Mouse (Mus musculus) ES-Bruce4 (cell line): ENCODE data around the gene Mlf2. TPM values are rescaled to one million over a fixed set of nuclear protein-coding genes. Genes with fewer than 3 reads are reported as not detected.

Experiments
- H3K27ac ChIP-seq: 2 replicates; pipeline ENCODE4 v1.5.1; 2012; ENCODE audit warnings: low read length, inconsistent platforms; ENCODE audit not compliant: insufficient read depth
- H3K27me3 ChIP-seq: 2 replicates; pipeline ENCODE4 v1.6.1; 2012; ENCODE audit warnings: mild to moderate bottlenecking, low read length, inconsistent platforms; ENCODE audit not compliant: control insufficient read depth, poor library complexity, insufficient read depth, severe bottlenecking
- H3K36me3 ChIP-seq: 2 replicates; pipeline ENCODE4 v1.6.1; 2012; ENCODE audit warnings: inconsistent platforms, mild to moderate bottlenecking, low read length, moderate library complexity; ENCODE audit not compliant: control insufficient read depth, poor library complexity, insufficient read depth, severe bottlenecking
- H3K4me1 ChIP-seq: one replicate; pipeline ENCODE4 v1.8.1; 2011; ENCODE audit warnings: low read length; ENCODE audit not compliant: control insufficient read depth, insufficient read depth
- H3K4me3 ChIP-seq: 2 replicates; pipeline ENCODE4 v1.5.1; 2011; ENCODE audit warnings: low read depth, mild to moderate bottlenecking, low read length
- H3K9ac ChIP-seq: 2 replicates; pipeline ENCODE4 v1.6.1; 2012; ENCODE audit warnings: low read depth, mild to moderate bottlenecking, inconsistent platforms; ENCODE audit not compliant: poor library complexity, severe bottlenecking
- H3K9me3 ChIP-seq: replicated peaks from 2 replicates; pipeline ENCODE4 v1.6.1; 2012; ENCODE audit warnings: mild to moderate bottlenecking, low read length, inconsistent platforms; ENCODE audit not compliant: control insufficient read depth, poor library complexity, insufficient read depth, severe bottlenecking
- CTCF ChIP-seq: IDR thresholded peaks from one replicate; pipeline ENCODE4 v1.8.1; 2011; ENCODE audit warnings: low read depth, low read length
- EP300 ChIP-seq: IDR thresholded peaks from 2 replicates; pipeline ENCODE4 v1.6.1; 2011; ENCODE audit warnings: low read depth, low read length; ENCODE audit not compliant: insufficient read depth
- POLR2A ChIP-seq: IDR thresholded peaks from one replicate; pipeline ENCODE4 v1.8.1; 2011; ENCODE audit warnings: low read length; ENCODE audit not compliant: insufficient read depth
- polyA plus RNA-seq: library from polyadenylated mRNA; stranded (reverse); fragments of >200 nt; gene quantifications from 2 replicates; pipeline ENCODE4 v1.2.4, GENCODE M21; 2011; ENCODE audit warnings: low read depth; ENCODE audit not compliant: missing spikeins, insufficient read depth, insufficient read length

Mlf2 gene
- polyA plus RNA-seq, 1 experiment, result 263 TPM

DNA sequence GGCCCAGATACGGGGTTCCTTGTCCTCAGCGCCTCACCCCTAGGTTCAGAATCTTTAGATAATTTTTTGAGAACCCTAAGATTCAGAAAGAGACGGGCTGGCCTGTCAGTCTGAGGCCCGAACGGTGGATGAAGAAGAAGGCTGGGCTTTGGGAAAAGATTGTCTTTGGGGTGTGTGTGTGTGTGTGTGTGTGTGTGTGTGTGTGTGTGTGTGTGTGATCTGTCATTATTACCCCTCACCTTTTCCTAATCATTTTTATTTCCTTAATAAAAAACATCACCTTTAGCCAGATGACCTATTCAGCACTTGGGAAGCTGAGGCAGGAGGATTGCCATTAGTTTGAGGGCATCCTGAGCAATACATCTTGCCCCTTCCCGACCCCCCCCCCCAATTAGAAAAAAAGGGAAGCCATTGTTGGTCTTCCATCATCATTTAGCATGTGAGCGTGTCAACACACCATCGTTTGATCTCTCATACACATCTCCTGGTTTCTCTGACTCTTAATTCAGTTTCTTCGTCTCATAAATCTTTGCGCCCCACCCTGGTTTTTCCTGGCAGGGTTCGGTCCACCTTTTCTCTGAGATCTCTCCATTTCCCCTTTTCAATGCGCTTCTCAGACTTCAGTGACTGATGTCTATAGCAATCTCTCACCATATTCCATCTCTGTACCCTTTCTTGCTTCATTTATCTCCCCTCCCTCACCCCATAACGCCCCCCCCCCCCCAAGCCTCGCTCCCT, 12.1 kb upstream of the Mlf2 start:
- Histone ChIP-seq H3K9ac (peak overlapping the region; percentile 99), H3K27ac (no peak overlapping the region; the same call in 1 of the 2 replicates), H3K4me1 (peaks cover 3% of the 10 kb centered on the region), H3K9me3 (no peaks in the 10 kb centered on the region), H3K36me3 (0 out of 2 replicates have a peak, but pooled peaks cover 5% of the 10 kb centered on the region), H3K4me3 (no peak overlapping the region), H3K27me3 (no peaks in the 10 kb centered on the region)
- TF ChIP-seq POLR2A, result no peak
- TF ChIP-seq EP300, result no peak
- TF ChIP-seq CTCF, result no peak

DNA sequence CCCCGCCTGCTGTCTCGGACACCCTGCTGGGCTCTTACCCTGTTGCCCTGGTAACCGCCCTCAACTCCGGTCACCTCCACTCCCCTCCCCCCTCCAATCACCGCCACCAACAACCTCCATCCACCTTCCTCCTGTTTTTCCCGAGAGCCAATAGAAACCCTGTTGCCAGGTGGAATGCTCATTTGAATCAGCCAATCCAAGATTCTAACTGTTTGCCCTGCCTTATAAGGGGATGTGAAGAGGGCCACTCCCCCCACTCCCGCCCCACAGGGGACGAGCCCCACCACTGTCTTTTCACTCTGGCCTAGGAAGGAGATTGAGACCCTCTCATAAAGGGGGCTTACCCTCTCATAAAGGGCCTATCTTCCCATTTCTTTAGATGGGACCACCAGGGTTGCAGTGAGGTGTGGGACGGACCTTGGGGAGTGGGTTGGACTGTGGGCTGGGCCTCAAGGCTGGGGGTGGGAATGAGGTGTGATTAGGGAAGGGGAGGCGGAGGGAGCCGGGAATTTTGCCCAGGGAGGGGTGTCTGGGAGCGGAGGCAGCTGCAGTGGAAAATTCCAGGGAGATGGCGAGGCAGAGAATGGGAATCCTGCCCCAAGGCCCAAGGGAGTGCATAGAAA, 11.4 kb upstream of the Mlf2 start, which contains the start of gene Ptms:
Gene Ptms, minus strand, starts transcription at position 409 of the 623 bp plus-strand sequence.
- Histone ChIP-seq H3K27ac (peak within 1 kb of the TSS; percentile 97), H3K4me3 (peak within 1 kb of the TSS; percentile 91), H3K9ac (peak within 1 kb of the TSS; percentile 99), H3K36me3 (no peaks in the 10 kb centered on the region), H3K27me3 (no peaks in the 10 kb centered on the region), H3K9me3 (no peaks in the 10 kb centered on the region), H3K4me1 (no peaks in the 10 kb centered on the region)
- no peak for TF ChIP-seq CTCF
- peak; percentile 8 for TF ChIP-seq POLR2A
- TF ChIP-seq EP300, result peak; percentile 80; the same call in 1 of the 2 replicates

DNA sequence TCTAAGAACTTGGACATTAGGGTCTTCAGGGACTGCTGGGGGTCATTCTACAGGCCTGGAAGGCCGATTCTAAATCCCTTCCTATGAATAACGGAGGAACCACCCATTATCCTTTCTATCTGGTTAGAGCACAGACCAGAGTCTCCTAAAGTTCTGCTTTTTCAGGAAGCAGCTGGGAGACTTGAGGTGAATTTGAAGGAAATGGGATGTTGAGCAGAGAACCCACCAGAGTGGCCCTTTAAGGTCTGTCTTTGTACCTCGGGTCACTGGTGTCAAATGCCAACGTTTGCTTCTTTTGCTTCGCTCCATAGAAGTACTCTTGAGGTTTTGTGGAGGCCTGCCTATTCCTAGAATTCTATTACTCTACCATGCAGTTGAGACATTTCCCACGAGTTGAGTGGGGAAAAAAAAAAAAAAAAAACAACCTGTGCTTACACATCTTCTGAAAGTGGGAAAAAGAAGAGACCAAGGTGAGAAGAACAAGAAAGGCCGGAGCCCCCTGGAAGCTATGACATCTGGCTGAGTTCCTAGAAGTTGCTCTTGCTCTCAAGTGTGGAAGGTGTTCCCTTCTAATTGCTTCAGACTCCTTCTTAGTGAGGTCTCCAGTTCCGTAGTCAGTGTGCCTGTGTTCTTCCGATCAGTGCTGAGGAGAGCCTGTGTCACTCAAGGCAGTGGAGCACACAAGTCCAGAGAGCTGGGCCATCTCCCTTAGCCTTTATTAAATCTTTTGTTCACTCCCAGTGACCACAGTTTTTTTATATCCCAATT, 10.7 kb upstream of the Mlf2 start:
- H3K9me3 ChIP-seq, result no peaks in the 10 kb centered on the region
- peak overlapping the region; percentile 97 for H3K27ac ChIP-seq
- no peaks in the 10 kb centered on the region for H3K4me1 ChIP-seq
- no peaks in the 10 kb centered on the region for H3K27me3 ChIP-seq
- TF ChIP-seq CTCF, result no peak
- TF ChIP-seq EP300, result no peak
- no peak for TF ChIP-seq POLR2A
- H3K36me3 ChIP-seq, result no peaks in the 10 kb centered on the region
- peak overlapping the region; percentile 81 for H3K9ac ChIP-seq
- peak overlapping the region; percentile 91 for H3K4me3 ChIP-seq

DNA sequence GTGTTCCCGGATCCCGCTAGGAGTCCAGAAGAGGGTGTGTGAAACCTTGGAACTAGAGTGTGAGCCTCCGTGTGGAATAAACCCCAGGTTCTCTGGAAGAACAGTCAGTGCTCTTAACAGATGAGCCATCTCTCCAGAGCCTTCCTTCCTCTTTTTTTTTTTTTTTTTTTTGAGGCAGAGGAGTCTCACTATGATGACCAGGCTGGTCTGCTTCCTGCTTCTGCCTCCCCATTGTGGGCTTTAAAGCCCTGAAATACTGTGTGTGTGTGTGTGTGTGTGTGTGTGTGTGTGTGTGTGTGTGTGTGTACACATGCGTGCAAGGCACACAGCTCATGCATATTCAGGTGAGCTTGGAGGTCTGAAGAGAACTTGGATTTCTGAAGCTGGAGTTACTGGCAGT, 9.6 kb upstream of the Mlf2 start:
- peak overlapping the region; percentile 32; the same call in 1 of the 2 replicates for H3K27ac ChIP-seq
- H3K9me3 ChIP-seq, result no peaks in the 10 kb centered on the region
- no peaks in the 10 kb centered on the region for H3K27me3 ChIP-seq
- no peaks in the 10 kb centered on the region for H3K36me3 ChIP-seq
- no peaks in the 10 kb centered on the region for H3K4me1 ChIP-seq
- TF ChIP-seq POLR2A (no peak), CTCF (no peak), EP300 (no peak)
- peak overlapping the region; percentile 81; the same call in 1 of the 2 replicates for H3K9ac ChIP-seq
- H3K4me3 ChIP-seq, result no peak overlapping the region

DNA sequence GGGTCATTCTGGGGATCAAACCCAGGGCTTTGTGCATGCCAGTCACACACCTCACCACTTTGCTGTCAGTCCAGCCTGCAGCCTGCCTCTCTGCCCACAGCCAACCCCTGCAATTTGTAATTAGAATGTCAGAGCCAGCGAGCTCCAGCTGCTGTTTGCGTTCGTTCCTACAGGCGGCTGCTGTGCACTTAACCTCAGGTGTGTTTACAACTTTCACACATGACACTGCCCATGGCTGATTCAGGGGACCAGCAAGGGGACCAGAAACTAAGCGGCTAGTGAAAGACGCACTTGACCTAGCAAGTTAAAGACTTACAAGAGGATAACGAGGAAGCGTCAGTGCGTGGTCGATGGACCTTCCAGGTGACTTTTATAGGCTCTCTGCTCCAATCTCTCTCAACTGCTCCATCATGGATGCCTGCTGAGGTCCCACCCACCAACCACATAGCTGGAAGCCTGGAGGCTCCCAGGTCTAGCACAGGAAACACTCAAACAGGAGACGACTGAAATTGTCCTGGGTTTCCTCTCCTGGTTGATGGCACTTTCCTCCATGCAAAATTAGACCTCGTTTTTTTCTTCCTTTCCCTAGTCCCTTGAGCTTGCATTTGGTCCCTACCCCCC, 5.9 kb upstream of the Mlf2 start:
- no peak overlapping the region for H3K9ac ChIP-seq
- no peak overlapping the region for H3K27ac ChIP-seq
- TF ChIP-seq EP300, result no peak
- no peak for TF ChIP-seq CTCF
- TF ChIP-seq POLR2A, result no peak
- no peaks in the 10 kb centered on the region for H3K27me3 ChIP-seq
- H3K9me3 ChIP-seq, result no peaks in the 10 kb centered on the region
- H3K36me3 ChIP-seq, result no peaks in the 10 kb centered on the region
- no peaks in the 10 kb centered on the region for H3K4me1 ChIP-seq
- no peak overlapping the region for H3K4me3 ChIP-seq
